Comparison of ENCODE assay signal across 14 mouse cellular contexts in the genomic region with DNA sequence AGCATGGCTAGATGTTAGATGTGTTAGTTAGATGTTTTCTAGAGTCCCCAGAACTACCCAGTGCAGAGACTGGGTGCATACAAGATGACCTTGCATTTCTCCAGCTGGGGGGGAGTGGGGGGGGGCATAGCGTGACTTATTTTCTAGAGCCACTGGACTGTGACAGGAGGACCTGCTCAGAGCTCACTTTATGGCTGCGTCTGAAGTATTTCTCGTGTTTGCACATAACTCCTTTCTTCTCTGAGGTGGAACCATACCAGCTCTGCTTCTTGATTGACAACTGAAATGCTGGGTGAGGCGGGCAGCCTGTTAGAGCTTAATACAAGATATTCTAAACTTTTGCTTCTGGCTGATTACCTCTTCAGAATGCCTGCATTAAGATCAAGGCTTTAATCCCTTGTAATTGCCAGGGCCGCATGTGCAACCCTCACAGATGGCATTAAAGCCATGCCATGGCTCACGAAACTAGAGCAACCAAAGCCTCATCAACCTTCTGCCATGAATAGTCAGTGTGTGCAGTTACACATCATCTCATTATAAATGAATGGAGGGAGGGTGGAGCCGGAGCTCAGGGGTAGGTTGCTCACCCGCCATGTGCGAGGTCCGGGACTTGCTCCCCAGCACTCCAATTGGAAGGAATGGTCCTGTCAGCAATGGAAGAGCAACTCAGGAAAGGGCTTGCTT.
DNase-seq lines count a peak whose midpoint lies in the region; ATAC-seq and TF ChIP-seq lines count a peak whose summit lies in the region.
"Had no signal": no experiment of that assay in that cellular context is flagged by ENCODE, and none has a peak within 500 bp of the region (broad histone marks: within the 10 kb centered on the region; RNA-seq: fewer than 3 reads in every experiment).

No protein-coding gene starts in this region.

- no peak for TF ChIP-seq POLR2A in kidney, adult 2 months (IDR thresholded peaks at IDR 0.05; ENCODE audit: low read depth, low read length)
- TF ChIP-seq POLR2A in brain, embryonic 14.5 days (IDR thresholded peaks at IDR 0.05; ENCODE audit: borderline replicate concordance, extremely low read depth, insufficient read depth, insufficient read length, poor library complexity, severe bottlenecking), result no peak

- no peak for TF ChIP-seq CTCF in kidney, adult 2 months (conservative IDR thresholded peaks at IDR 0.05; ENCODE audit: insufficient read depth, insufficient read length, low read depth, low read length)
- TF ChIP-seq CTCF in brain, embryonic 14.5 days (IDR thresholded peaks at IDR 0.05; ENCODE audit: borderline replicate concordance, extremely low read depth, insufficient read depth, insufficient read length), result no peak

- peak overlapping the region; percentile 39; the same call in 1 of the 2 replicates for H3K27ac ChIP-seq in kidney, adult 2 months (ENCODE audit: insufficient read depth, low read depth, low read length)
- H3K27ac ChIP-seq in forebrain, embryonic 13.5 days, result no peak overlapping the region
- H3K27ac ChIP-seq in limb, embryonic 10.5 days, result 0 out of 2 replicates have a peak overlapping the region, but pooled peaks have one; percentile 2
- H3K27ac ChIP-seq: heart, embryonic 10.5 days had no signal

- no peaks in the 10 kb centered on the region for H3K9me3 ChIP-seq in forebrain, embryonic 13.5 days (replicated peaks)
- no peaks in the 10 kb centered on the region for H3K9me3 ChIP-seq in limb, embryonic 10.5 days (replicated peaks)
- H3K9me3 ChIP-seq: heart, embryonic 10.5 days had no signal

- no peak overlapping the region for H3K9ac ChIP-seq in forebrain, embryonic 13.5 days

- no peaks in the 10 kb centered on the region for H3K27me3 ChIP-seq in kidney, adult 2 months (replicated peaks; ENCODE audit: control insufficient read depth, insufficient read depth, low read length)
- peaks cover 88% of the 10 kb centered on the region for H3K27me3 ChIP-seq in forebrain, embryonic 13.5 days
- no peaks in the 10 kb centered on the region for H3K27me3 ChIP-seq in limb, embryonic 10.5 days (ENCODE audit: low read depth, poor library complexity, severe bottlenecking)

- H3K4me2 ChIP-seq in forebrain, embryonic 13.5 days, result no peak overlapping the region

- no peak overlapping the region for H3K4me3 ChIP-seq in kidney, adult 2 months (ENCODE audit: insufficient read depth, low read depth, low read length)
- no peak overlapping the region for H3K4me3 ChIP-seq in forebrain, embryonic 13.5 days
- H3K4me3 ChIP-seq in limb, embryonic 10.5 days, result no peak overlapping the region
- H3K4me3 ChIP-seq: heart, embryonic 10.5 days had no signal

- peaks cover 3% of the 10 kb centered on the region; the same call in 1 of the 2 replicates for H3K4me1 ChIP-seq in kidney, adult 2 months (ENCODE audit: control insufficient read depth, insufficient read depth, low read length)
- H3K4me1 ChIP-seq in forebrain, embryonic 13.5 days, result peaks cover 42% of the 10 kb centered on the region
- peaks cover 16% of the 10 kb centered on the region for H3K4me1 ChIP-seq in limb, embryonic 10.5 days

- H3K36me3 ChIP-seq in kidney, adult 2 months (ENCODE audit: control insufficient read depth, insufficient read depth, low read length), result no peaks in the 10 kb centered on the region
- no peaks in the 10 kb centered on the region for H3K36me3 ChIP-seq in forebrain, embryonic 13.5 days (ENCODE audit: poor library complexity, severe bottlenecking)
- 0 out of 2 replicates have a peak, but pooled peaks cover 2% of the 10 kb centered on the region for H3K36me3 ChIP-seq in limb, embryonic 10.5 days
- H3K36me3 ChIP-seq: G1E had no signal

- DNase-seq in kidney, adult 2 months, result peak; percentile 36
- DNase-seq in kidney, postnatal 36 days, result no peak
- DNase-seq in brain, embryonic 14.5 days (ENCODE audit: low read depth), result peak; percentile 96
- DNase-seq in limb, embryonic 10.5 days (ENCODE audit: low spot score), result no peak
- no peak for DNase-seq in left cerebral cortex, postnatal 25 days (ENCODE audit: low spot score in 2 of 2)
- DNase-seq in adrenal gland, postnatal 10 days, result no peak
- DNase-seq in adrenal gland, postnatal 4 days (ENCODE audit: low spot score in 2 of 2), result no peak
- DNase-seq: cerebellum, postnatal 10 days; liver; lung, postnatal 10 days; right cerebral cortex, postnatal 4 days had no signal

- intact Hi-C loops in left cerebral cortex, postnatal 25 days (cut with DNase I), result no loop called here

- peak; percentile 95 for ATAC-seq in forebrain, embryonic 13.5 days

- WGBS in kidney, adult 2 months, result 46% methylated on average over 10 of the region's 10 CpGs
- 6% methylated on average over 10 of the region's 10 CpGs for WGBS in forebrain, embryonic 13.5 days
- WGBS in limb, embryonic 10.5 days, result 91% methylated on average over 10 of the region's 10 CpGs

Comparison
In these comparisons a context has a peak if more than half of its experiments do, and no peak if none do; other contexts are left out.
1. DNase-seq: peak in kidney, adult 2 months (single experiment) and brain, embryonic 14.5 days (single experiment); none in kidney, postnatal 36 days (0 of 2), limb, embryonic 10.5 days (single experiment), left cerebral cortex, postnatal 25 days (0 of 2), adrenal gland, postnatal 10 days (single experiment) and adrenal gland, postnatal 4 days (0 of 2).